Mouse (Mus musculus) limb, embryonic 14.5 days (tissue): ENCODE results near the gene Bik. TPM values are rescaled to one million over a fixed set of nuclear protein-coding genes. Genes with fewer than 3 reads are reported as not detected.

Source experiments
- ATAC-seq: fragments of 200-750 bp; cut with Nextera tagmentation; 2 replicates; pipeline ENCODE4 v1.8.0; 2017; ENCODE audit warnings: low read depth, moderate number of reproducible peaks, moderate TSS enrichment; ENCODE audit not compliant: low FRiP score
- DNase-seq: peaks from one replicate; pipeline ENCODE4 v3.0.0-alpha.2; 2015; ENCODE audit warnings: low spot score
- H3K27ac ChIP-seq: fragments of 300-500 bp; sonication (generic); replicated peaks from 2 replicates; pipeline ENCODE4 v1.5.1; 2014; ENCODE audit warnings: low read depth, mild to moderate bottlenecking, low read length, moderate library complexity, mixed read lengths
- H3K27me3 ChIP-seq: fragments of 300-500 bp; sonication (generic); 2 replicates; pipeline ENCODE4 v1.6.1; 2014; ENCODE audit warnings: low read length, mixed read lengths; ENCODE audit not compliant: control insufficient read depth, insufficient read depth
- H3K36me3 ChIP-seq: fragments of 300-500 bp; sonication (generic); 2 replicates; pipeline ENCODE4 v1.6.1; 2014; ENCODE audit warnings: mild to moderate bottlenecking, low read length, moderate library complexity, mixed read lengths; ENCODE audit not compliant: control insufficient read depth, insufficient read depth
- H3K4me1 ChIP-seq: fragments of 300-500 bp; sonication (generic); 2 replicates; pipeline ENCODE4 v1.6.1; 2014; ENCODE audit warnings: antibody characterized with exemption, low read length, mixed read lengths; ENCODE audit not compliant: control insufficient read depth, insufficient read depth
- H3K4me2 ChIP-seq: fragments of 300-500 bp; sonication (generic); replicated peaks from 2 replicates; pipeline ENCODE4 v1.6.1; 2014; ENCODE audit warnings: low read depth, mild to moderate bottlenecking, low read length, moderate library complexity; ENCODE audit not compliant: severe bottlenecking
- H3K4me3 ChIP-seq: fragments of 300-500 bp; sonication (generic); replicated peaks from 2 replicates; pipeline ENCODE4 v1.5.1; 2014; ENCODE audit warnings: low read length
- H3K9ac ChIP-seq: fragments of 300-500 bp; sonication (generic); 2 replicates; pipeline ENCODE4 v1.6.1; 2014; ENCODE audit warnings: mild to moderate bottlenecking, low read depth, low read length, moderate library complexity; ENCODE audit not compliant: severe bottlenecking
- H3K9me3 ChIP-seq: fragments of 300-500 bp; sonication (generic); 2 replicates; pipeline ENCODE4 v1.6.1; 2016; ENCODE audit warnings: low read length; ENCODE audit not compliant: control insufficient read depth
- POLR2A ChIP-seq: fragments of 200-500 bp; IDR thresholded peaks from 2 replicates; pipeline ENCODE4 v1.8.0; 2012; ENCODE audit warnings: inconsistent platforms, mild to moderate bottlenecking, moderate library complexity, borderline replicate concordance; ENCODE audit not compliant: insufficient read depth, insufficient read length; ENCODE audit errors: extremely low read depth
- WGBS: fragments of 180-500 bp; shearing (Covaris S2); extraction: QIAGEN DNeasy Blood & Tissue Kit; methylation state at CpG from one replicate; pipeline ENCODE4 v1.1.7; 2014; 5-methylcytosine and 5-hydroxymethylcytosine counted together
- polyA plus RNA-seq, 2 experiments: library from polyadenylated mRNA; depleted of rRNA in 1 of 2; stranded (reverse) in 1 of 2; unstranded in 1 of 2; fragments of >200 nt; fragmentation: Nextera tagmentation in 1 of 2; extraction: Ambion mirVana in 1 of 2; gene quantifications; 2 replicates each; pipeline versions ENCODE4 v1.2.1 to v1.2.3; 2012 to 2014

Gene Bik
- polyA plus RNA-seq, 2 experiments, result 4.2 to 5.4 TPM

- Histone ChIP-seq H3K27ac (no peak overlapping the region), H3K4me2 (no peak overlapping the region), H3K9ac (no peak overlapping the region), H3K9me3 (no peaks in the 10 kb centered on the region), H3K27me3 (no peaks in the 10 kb centered on the region), H3K36me3 (no peaks in the 10 kb centered on the region), H3K4me1 (no peaks in the 10 kb centered on the region), H3K4me3 (no peak overlapping the region)
- TF ChIP-seq POLR2A, result no peak
- DNase-seq (no peak), ATAC-seq (no peak)
- 72% methylated on average over 17 of the region's 17 CpGs for WGBS
These were observed 8.6 kb downstream of the Bik start for GRCm38 (mm10) chr15:83534960-83535889.

GRCm38 (mm10) chr15:83535890-83536231 is 9.2 kb downstream of the Bik start:
- no peak for ATAC-seq
- no peak for TF ChIP-seq POLR2A
- 73% methylated on average over 6 of the region's 6 CpGs for WGBS

GRCm38 (mm10) chr15:83538855-83539254 is 12.2 kb downstream of the Bik start:
- Histone ChIP-seq H3K27me3 (no peaks in the 10 kb centered on the region), H3K9ac (no peak overlapping the region), H3K27ac (no peak overlapping the region), H3K4me1 (no peaks in the 10 kb centered on the region), H3K4me3 (no peak overlapping the region), H3K36me3 (no peaks in the 10 kb centered on the region), H3K4me2 (no peak overlapping the region), H3K9me3 (no peaks in the 10 kb centered on the region)
- 91% methylated on average over 2 of the region's 2 CpGs for WGBS
- TF ChIP-seq POLR2A, result no peak
- no peak for DNase-seq
- ATAC-seq, result no peak

More at GRCm38 (mm10) chr15:83535890-83536231, 9.2 kb downstream of the Bik start:
- no peaks in the 10 kb centered on the region for H3K27me3 ChIP-seq
- no peak for DNase-seq
- no peak overlapping the region for H3K9ac ChIP-seq
- H3K27ac ChIP-seq, result no peak overlapping the region
- H3K9me3 ChIP-seq, result no peaks in the 10 kb centered on the region
- no peak overlapping the region for H3K4me3 ChIP-seq
- H3K4me1 ChIP-seq, result no peaks in the 10 kb centered on the region
- H3K4me2 ChIP-seq, result no peak overlapping the region
- no peaks in the 10 kb centered on the region for H3K36me3 ChIP-seq

GRCm38 (mm10) chr15:83539905-83540304 is 13.2 kb downstream of the Bik start:
- no peak overlapping the region for H3K4me3 ChIP-seq
- 49% methylated on average over 4 of the region's 4 CpGs for WGBS
- H3K4me1 ChIP-seq, result no peaks in the 10 kb centered on the region
- H3K36me3 ChIP-seq, result no peaks in the 10 kb centered on the region
- H3K27ac ChIP-seq, result no peak overlapping the region
- no peak for ATAC-seq
- H3K4me2 ChIP-seq, result no peak overlapping the region
- no peaks in the 10 kb centered on the region for H3K27me3 ChIP-seq
- no peak for TF ChIP-seq POLR2A
- H3K9me3 ChIP-seq, result no peaks in the 10 kb centered on the region
- H3K9ac ChIP-seq, result no peak overlapping the region
- no peak for DNase-seq

GRCm38 (mm10) chr15:83541647-83542287 is 15.1 kb downstream of the Bik start:
- Histone ChIP-seq H3K36me3 (peaks cover 14% of the 10 kb centered on the region), H3K27ac (no peak overlapping the region), H3K4me1 (no peaks in the 10 kb centered on the region), H3K27me3 (no peaks in the 10 kb centered on the region), H3K9ac (no peak overlapping the region), H3K4me3 (no peak overlapping the region), H3K9me3 (no peaks in the 10 kb centered on the region), H3K4me2 (no peak overlapping the region)
- DNase-seq (no peak), ATAC-seq (no peak)
- 70% methylated on average over 9 of the region's 9 CpGs for WGBS
- no peak for TF ChIP-seq POLR2A
